Mouse (Mus musculus) large intestine, adult 2 months (tissue): ENCODE measurements around the gene Nupl1. TPM values are rescaled to one million over a fixed set of nuclear protein-coding genes. Genes with fewer than 3 reads are reported as not detected.

Source experiments
- DNase-seq: peaks from one replicate; pipeline ENCODE4 v3.0.0-alpha.2; 2012; ENCODE audit warnings: low read depth, low spot score
- WGBS: fragments of 180-500 bp; shearing (Covaris S2); methylation state at CpG from one replicate; pipeline ENCODE4 v1.1.7; 2018; 5-methylcytosine and 5-hydroxymethylcytosine counted together
- polyA plus RNA-seq: library from polyadenylated mRNA; depleted of rRNA; stranded (reverse); fragments of >200 nt; gene quantifications from 2 replicates; pipeline ENCODE4 v1.2.3, GENCODE M21; 2012; rRNA removed

Nupl1 gene
- 0.03 TPM in 1 of 2 replicates, not detected in the other for polyA plus RNA-seq

GRCm38 (mm10) chr14:60251281-60252003 is at the start of gene Nupl1, which contains the start of gene Gm49336:
Nupl1 (minus strand) TSS chr14:60251431.
Gm49336 (minus strand) TSS chr14:60251507.
- under 1% methylated on average over 62 of the region's 62 CpGs for WGBS
- peak; percentile 97 for DNase-seq

- no peak for DNase-seq
- WGBS, result 81% methylated on average over 6 of the region's 6 CpGs
Observed at GRCm38 (mm10) chr14:60301024-60301423, 49.8 kb upstream of the Nupl1 start.

GRCm38 (mm10) chr14:60300224-60300991 is 49.2 kb upstream of the Nupl1 start:
- no peak for DNase-seq
- 81% methylated on average over 14 of the region's 14 CpGs for WGBS

- WGBS, result 67% methylated on average over 1 of the region's 1 CpGs
- DNase-seq, result no peak
Observed at GRCm38 (mm10) chr14:60295531-60295930, 44.3 kb upstream of the Nupl1 start.

GRCm38 (mm10) chr14:60290363-60290762 is 39.1 kb upstream of the Nupl1 start:
- no peak for DNase-seq
- WGBS, result 82% methylated on average over 4 of the region's 4 CpGs

GRCm38 (mm10) chr14:60286194-60286863 is 35.1 kb upstream of the Nupl1 start:
- DNase-seq, result peak; percentile 88
- 31% methylated on average over 7 of the region's 7 CpGs for WGBS

GRCm38 (mm10) chr14:60275301-60276276 is 24.4 kb upstream of the Nupl1 start:
- peak; percentile 67 for DNase-seq
- WGBS, result 39% methylated on average over 7 of the region's 7 CpGs

GRCm38 (mm10) chr14:60273346-60273745 is 22.1 kb upstream of the Nupl1 start:
- DNase-seq, result no peak
- WGBS, result 50% methylated on average over 6 of the region's 6 CpGs

GRCm38 (mm10) chr14:60269333-60269732 is 18.1 kb upstream of the Nupl1 start:
- no peak for DNase-seq
- WGBS, result 78% methylated on average over 6 of the region's 6 CpGs

- WGBS, result under 1% methylated on average over 51 of the region's 51 CpGs
- DNase-seq, result peak; percentile 97
Observed at GRCm38 (mm10) chr14:60264990-60265876, 14.0 kb upstream of the Nupl1 start, which contains the start of gene Mtmr6. Mtmr6 (plus strand) TSS chr14:60265228.

GRCm38 (mm10) chr14:60262316-60262715 is 11.1 kb upstream of the Nupl1 start:
- DNase-seq, result no peak
- WGBS, result 24% methylated on average over 7 of the region's 7 CpGs

GRCm38 (mm10) chr14:60257851-60258250 is 6.6 kb upstream of the Nupl1 start:
- 87% methylated on average over 1 of the region's 1 CpGs for WGBS
- no peak for DNase-seq

- 19% methylated on average over 4 of the region's 4 CpGs for WGBS
- no peak for DNase-seq
Observed at GRCm38 (mm10) chr14:60257101-60257500, 5.9 kb upstream of the Nupl1 start.

GRCm38 (mm10) chr14:60256356-60256755 is 5.1 kb upstream of the Nupl1 start:
- whole genome bisulfite sequencing, result 68% methylated on average over 3 of the region's 3 CpGs
- DNase-seq, result no peak

- DNase-seq, result no peak
Observed at GRCm38 (mm10) chr14:60254774-60255173, 3.5 kb upstream of the Nupl1 start.

- no peak for DNase-seq
- WGBS, result 91% methylated on average over 3 of the region's 3 CpGs
Observed at GRCm38 (mm10) chr14:60253466-60253865, 2.2 kb upstream of the Nupl1 start.

- WGBS, result 7% methylated on average over 15 of the region's 15 CpGs
- no peak for DNase-seq
Observed at GRCm38 (mm10) chr14:60252004-60253000, 1.1 kb upstream of the Nupl1 start.
